Mouse (Mus musculus) embryonic stem cell, embryonic (primary cell): ENCODE measurements around the gene Tfip11.

Source experiments
- CTCF ChIA-PET, 4 experiments: fragments of 300-600 bp in 2 of 4; fragments of 350-600 bp in 2 of 4; sonication (Branson Sonifier 250); formaldehyde crosslinking; loops; one replicate each; lab custom pipeline; 2022; ENCODE audit warnings: inconsistent platforms in 2 of 4; lab: Charles Lee
- POLR2A ChIA-PET, 4 experiments: fragments of 300-600 bp in 2 of 4; fragments of 350-600 bp in 2 of 4; sonication (Branson Sonifier 250); formaldehyde crosslinking; loops; one replicate each; lab custom pipeline; 2022; ENCODE audit warnings: antibody characterized with exemption in 4 of 4, inconsistent platforms in 1 of 4; lab: Charles Lee

The Tfip11 gene

DNA sequence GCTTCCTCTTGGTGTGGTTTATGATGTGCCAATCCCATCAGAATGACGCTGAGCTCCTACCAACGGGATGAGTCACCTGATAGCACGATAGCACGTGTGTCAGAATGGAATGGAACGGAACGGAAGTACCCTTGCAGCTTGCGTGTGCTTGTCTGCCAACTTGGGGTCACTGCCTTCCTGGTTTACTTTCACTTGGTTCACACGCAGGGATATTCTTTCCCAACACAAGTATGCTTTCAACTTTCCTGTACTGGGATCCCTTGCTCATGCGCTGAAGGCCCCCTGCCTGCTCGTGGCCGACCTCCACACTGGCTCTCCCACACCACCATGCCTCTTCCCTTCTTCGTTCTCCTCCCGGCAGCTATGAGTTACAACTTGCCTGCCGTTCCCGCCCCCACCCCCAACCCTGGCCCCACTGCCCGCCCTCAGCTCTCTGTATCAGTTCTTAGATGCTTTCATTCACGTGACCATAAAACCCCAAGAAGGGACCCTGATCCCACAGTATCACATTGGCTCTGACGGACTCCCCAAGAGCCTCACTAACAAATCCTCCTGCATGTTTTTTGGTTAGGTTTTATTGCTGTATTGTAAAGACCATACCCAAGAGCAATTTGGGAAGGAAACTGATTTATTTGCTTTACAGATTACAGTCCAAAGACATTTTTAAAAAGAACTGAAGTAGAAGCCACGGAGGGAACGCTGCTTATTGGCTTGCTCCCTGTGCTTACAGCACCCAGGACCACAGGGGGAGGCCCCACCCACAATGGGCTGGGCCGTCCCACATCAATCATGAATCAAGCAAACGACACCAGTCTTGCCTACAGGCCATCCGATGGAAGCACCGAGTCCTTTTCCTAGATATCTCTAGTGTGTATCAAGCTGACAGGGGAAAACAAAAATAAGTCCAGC, 1.3 kb upstream of the Tfip11 start:
- ChIA-PET POLR2A (interaction anchor here in 2 of 4 experiments (0.7 to 1.5 kb wide), 8 partner anchors 9 to 59 kb away, joined by 3 to 5 read pairs (median 3); partner anchors contain the start of gene Tpst2 (in 1 of the 2)), CTCF (interaction anchor here in 1 of 4 experiments (1.8 kb wide), 1 partner anchor 84 kb away, joined by 5 read pairs; no protein-coding TSS in a partner anchor)

DNA sequence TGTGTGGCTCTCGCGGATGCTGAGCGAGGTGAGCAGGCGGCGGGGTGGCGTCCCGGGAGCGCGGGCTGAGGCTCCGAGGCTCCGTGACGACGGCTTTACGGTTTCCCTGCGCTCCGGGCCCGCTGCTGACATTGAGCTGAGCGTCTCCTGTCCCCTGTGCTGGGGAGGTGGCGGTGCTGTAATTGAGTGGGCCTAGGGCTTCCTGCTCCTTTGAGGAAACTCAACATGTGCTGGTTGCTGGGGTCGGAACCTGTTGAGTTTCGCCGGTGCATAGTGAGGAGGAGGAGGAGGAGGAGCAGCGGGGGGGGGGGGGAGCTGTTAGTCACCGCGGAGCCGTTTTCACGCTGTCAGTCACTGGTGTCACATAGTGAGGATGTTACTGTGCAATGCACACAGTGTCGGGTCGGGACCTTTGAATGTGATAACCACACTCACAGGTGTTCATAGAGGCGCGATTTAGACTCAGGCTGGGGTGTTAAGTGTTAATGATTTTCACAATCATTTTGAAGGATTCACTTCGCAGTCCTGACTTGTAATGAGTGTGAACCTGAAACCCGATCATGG, 370 bp downstream of the Tfip11 start:
- CTCF ChIA-PET: interaction anchor here in 3 of 4 experiments (0.7 to 1.8 kb wide), 3 partner anchors 9 to 843 kb away, joined by 3 to 9 read pairs (median 6); no protein-coding TSS in a partner anchor

DNA sequence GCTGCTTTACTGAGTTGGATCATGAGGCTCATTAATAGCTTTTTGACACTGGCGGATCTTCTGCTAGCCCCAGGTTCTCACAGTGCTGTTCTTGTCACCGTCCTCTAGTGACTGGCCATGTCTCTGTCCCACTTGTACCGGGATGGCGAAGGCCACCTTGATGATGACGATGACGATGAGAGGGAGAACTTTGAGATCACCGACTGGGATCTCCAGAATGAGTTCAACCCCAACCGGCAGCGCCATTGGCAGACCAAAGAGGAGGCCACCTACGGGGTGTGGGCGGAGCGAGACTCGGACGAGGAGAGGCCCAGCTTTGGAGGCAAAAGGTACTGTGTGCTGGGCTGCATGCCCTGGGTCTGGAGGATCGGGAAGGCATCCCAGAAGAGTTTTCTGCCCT, 1.7 kb downstream of the Tfip11 start:
- CTCF ChIA-PET: interaction anchor here in 1 of 4 experiments (1.8 kb wide), 1 partner anchor 87 kb away, joined by 6 read pairs; no protein-coding TSS in a partner anchor
- POLR2A ChIA-PET: interaction anchor here in 2 of 4 experiments (0.9 to 2.0 kb wide), 7 partner anchors 8 to 52 kb away, joined by 3 to 10 read pairs (median 4); partner anchors contain the start of genes Hps4 (in 1 of the 2), Srrd (in 1 of the 2) and Tpst2 (in 1 of the 2)

More for the DNA sequence above, 370 bp downstream of the Tfip11 start:
- POLR2A ChIA-PET: interaction anchor here in 3 of 4 experiments (0.6 to 2.0 kb wide), 14 partner anchors 8 to 83 kb away, joined by 3 to 10 read pairs (median 4); partner anchors contain the start of genes Hps4 (in 1 of the 3), Srrd (in 1 of the 3) and Tpst2 (in 1 of the 3)

DNA sequence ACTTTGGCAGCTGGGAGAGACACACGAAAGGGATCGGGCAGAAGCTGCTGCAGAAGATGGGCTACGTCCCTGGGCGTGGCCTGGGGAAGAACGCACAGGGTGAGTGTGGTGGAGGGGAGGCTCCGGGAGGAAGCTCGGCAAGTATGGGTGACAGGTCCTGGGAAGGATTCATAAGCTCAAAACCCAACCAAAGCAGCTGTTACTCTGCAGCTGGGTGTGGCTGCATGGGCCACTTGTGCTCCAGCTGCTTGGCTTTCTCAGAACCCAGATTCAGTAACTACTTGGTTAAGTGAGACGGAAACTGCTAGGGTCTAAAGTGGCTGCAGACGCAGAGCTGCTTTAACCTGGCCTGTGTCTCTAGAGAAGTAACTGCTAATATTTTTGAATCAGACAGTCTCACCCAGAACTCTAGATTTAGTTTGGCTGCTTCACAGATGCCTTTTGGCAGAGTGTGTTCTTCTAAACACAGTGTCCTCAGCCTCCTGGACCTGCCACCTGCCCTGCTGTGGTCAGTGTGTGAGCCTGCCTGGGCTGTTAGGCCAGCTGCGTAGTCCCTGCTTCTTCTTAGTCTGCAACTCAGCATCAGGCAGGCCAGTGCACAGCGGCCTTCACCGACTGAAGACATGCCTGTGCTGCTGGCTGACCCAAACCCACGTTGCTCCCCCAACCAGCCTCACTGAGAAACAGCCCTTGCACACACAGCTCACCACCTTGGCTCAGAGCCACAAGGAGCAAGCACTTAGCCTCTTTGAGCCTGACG, 3.8 kb downstream of the Tfip11 start:
- POLR2A ChIA-PET: no interaction called here
- CTCF ChIA-PET: interaction anchor here in 2 of 4 experiments (0.7 to 1.2 kb wide), 2 partner anchors 89 kb away, joined by 3 read pairs; no protein-coding TSS in a partner anchor

DNA sequence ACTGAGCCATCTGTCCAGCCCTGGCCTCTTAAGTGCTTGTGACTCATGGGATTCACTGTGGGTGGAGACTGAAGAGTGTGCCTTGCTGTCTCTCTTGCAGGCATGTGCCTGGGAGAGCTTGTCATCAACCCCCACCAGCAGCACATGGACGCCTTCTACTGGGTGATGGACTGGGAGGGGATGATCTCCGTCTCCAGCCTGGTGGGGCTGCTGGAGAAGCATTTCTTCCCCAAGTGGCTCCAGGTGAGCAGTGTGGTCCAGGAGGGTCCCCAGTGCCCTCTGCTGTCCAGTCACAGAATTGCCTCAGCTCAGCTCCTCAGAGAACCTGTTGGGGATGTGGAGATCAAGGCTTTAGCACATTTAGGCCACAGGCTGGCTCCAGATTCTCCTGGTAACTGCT, 9.3 kb downstream of the Tfip11 start:
- CTCF ChIA-PET: interaction anchor here (0.6 to 4.8 kb wide), 18 partner anchors 9 to 122 kb away, joined by 3 to 35 read pairs (median 4); partner anchors contain the start of genes Gm6583 (in 1 of the 4) and Tfip11 (in 1 of the 4)
- POLR2A ChIA-PET: interaction anchor here in 3 of 4 experiments (0.8 to 1.8 kb wide), 9 partner anchors 9 to 109 kb away, joined by 3 to 10 read pairs (median 3); partner anchors contain the start of genes Tfip11 (in 2 of the 3) and Tpst2 (in 1 of the 3)

DNA sequence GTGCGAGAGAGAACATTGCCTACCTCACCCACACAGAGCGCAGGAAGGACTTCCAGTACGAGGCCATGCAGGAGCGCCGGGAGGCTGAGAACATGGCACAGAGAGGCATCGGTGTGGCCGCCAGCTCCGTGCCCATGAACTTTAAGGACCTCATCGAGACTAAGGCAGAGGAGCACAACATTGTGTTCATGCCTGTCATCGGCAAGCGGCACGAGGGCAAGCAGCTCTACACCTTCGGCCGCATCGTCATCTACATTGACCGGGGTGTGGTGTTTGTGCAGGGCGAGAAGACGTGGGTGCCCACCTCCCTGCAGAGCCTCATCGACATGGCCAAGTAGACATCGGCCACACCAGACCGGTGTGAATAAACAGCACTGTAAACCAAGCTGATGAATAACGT, 10.8 kb downstream of the Tfip11 start:
- CTCF ChIA-PET: interaction anchor here in 3 of 4 experiments (0.6 to 4.8 kb wide), 4 partner anchors 56 to 96 kb away, joined by 3 to 35 read pairs (median 14); no protein-coding TSS in a partner anchor

DNA sequence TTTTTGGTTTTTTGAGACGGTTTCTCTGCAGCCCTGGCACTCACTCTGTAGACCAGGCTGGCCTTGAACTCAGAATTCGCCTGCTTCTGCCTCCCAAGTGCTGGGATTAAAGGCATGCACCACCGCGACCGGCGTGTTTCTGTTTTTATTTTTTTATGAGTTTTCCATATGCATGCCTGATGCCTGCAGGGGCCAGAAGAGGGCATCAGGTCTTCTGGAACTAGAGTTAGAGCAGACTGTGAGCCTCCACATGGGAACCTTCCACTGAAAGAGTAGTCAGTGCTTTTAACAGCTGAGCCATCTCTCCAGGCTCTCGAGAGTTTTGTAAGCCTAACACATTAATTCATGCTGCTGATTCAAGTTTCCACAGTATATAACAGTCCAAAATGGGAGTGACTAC, 13.1 kb downstream of the Tfip11 start:
- CTCF ChIA-PET: no interaction called here
- POLR2A ChIA-PET: interaction anchor here in 1 of 4 experiments (1.3 kb wide), 1 partner anchor 13 kb away, joined by 3 read pairs; the partner anchor contains the start of gene Tfip11

More for the DNA sequence above, 10.8 kb downstream of the Tfip11 start:
- POLR2A ChIA-PET: interaction anchor here in 3 of 4 experiments (0.6 to 1.8 kb wide), 8 partner anchors 10 to 277 kb away, joined by 3 to 10 read pairs (median 3); partner anchors contain the start of genes Asphd2 (in 1 of the 3), Tfip11 (in 1 of the 3) and Tpst2 (in 1 of the 3)

DNA sequence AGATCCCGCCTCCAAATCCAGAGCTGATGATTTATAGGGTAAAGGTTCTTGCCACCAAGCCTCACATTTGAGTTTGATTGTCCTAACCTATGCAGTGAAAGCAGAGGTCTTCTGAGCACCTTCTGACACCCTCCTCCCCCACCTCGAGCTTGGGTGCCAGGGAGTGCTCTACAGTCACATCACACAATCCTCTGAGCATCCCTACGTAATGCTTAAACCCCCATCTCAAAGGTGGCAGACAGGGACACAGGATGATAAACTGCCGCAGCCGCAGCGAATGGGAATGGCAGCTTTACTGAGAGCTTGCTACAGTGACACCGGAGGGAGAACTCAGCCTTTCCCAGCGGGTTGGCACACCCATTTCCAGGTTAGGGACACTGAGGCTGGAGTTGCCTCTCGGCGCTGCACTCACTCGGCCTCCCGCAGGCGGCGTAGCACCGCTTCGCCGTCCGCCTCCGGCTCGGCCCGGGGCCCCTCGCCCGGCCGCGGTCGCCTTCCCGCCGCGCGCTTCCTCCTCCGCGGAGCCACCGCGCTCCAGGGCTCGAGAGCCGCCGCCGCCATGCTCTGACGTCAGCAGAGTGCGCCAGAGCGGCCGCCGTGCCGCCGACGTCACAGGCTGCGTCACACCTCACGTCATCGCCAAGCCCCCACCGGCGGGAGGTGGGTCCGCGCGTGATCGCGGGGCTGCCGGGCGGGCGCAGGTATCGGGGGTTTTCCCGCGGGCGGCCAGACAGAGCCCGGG, 16.5 kb downstream of the Tfip11 start, which contains the start of the genes Srrd and Hps4:
TSS of gene Srrd (minus strand) at position 578 of the 742 bp plus-strand sequence.
TSS of gene Hps4 (plus strand) at position 621 of the 742 bp plus-strand sequence.
- CTCF ChIA-PET: no interaction called here

DNA sequence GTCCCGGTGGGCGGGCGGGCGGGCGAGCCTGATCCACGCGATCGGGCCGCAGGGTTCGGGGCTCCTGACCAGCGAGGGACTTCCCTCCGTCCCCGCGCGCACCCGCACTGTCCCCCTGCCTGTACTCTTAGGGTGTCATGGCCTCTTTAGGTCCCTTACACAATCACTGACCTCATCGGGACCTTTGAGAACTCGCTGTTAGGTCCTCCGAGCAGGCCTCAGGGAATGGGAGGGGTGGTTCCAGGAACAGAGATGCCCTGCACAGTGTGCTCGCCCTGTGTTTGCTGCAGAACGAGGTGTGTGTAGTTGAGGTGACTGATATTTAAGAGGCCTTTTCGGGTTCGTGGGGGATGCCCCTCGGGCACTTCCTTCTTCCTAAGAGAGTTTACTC, 17.0 kb downstream of the Tfip11 start:
- ChIA-PET CTCF (no interaction called here), POLR2A (interaction anchor here in 3 of 4 experiments (0.6 to 3.0 kb wide), 4 partner anchors 10 to 133 kb away, joined by 5 to 10 read pairs (median 7); partner anchors contain the start of gene Tfip11 (in 2 of the 3))

More for the DNA sequence above, 16.5 kb downstream of the Tfip11 start, which contains the start of the genes Srrd and Hps4:
- POLR2A ChIA-PET: interaction anchor here in 3 of 4 experiments (1.0 to 3.0 kb wide), 11 partner anchors 9 to 66 kb away, joined by 3 to 10 read pairs (median 4); partner anchors contain the start of genes Tfip11 (in 3 of the 3) and Tpst2 (in 1 of the 3)

DNA sequence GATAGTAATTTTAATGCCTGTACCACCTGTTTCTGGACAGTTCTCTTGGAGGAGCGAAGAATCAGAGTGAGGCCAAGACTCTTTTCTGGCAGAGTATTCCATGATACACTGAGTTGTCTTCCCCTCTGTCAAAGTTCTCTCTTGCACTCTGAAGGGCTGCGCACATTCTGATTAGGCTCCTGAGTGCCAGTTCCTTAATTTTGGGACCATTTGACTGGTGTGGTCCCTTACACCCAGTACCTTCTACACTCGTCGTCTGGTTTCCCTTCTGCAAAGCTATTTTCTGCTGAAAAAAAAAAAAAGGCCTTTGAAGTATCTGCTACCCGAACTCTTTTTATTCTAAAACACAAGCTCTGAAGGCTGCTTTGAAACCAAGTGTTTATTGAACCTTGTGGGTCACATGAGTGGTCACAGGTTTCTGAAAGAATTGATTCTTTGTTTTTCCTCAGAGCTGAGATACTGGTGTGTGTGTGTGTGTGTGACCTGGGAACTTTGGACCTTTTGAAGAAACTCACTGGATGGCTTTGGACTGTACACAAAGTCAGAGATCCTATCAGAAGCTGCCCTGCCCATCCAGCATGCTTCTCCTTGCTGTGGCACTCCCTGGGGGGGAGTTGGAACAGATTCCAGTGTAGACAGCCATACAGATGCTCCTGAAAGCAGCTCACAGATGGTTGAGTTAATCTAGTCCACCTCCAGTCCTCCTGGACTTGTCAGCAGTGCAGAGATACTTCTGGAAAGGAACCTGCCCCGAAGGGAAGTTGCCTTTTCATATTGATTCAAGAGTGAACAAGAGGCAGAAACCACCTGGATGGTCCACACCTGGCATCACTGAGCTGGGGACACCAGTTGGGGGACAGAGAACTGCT, 18.2 kb downstream of the Tfip11 start:
- CTCF ChIA-PET: interaction anchor here in 1 of 4 experiments (0.7 kb wide), 1 partner anchor 131 kb away, joined by 3 read pairs; no protein-coding TSS in a partner anchor
- POLR2A ChIA-PET: interaction anchor here (0.6 to 3.0 kb wide), 9 partner anchors 11 to 1465 kb away, joined by 3 to 10 read pairs (median 5); partner anchors contain the start of genes Tfip11 (in 2 of the 4) and Ttc28 (in 1 of the 4)

DNA sequence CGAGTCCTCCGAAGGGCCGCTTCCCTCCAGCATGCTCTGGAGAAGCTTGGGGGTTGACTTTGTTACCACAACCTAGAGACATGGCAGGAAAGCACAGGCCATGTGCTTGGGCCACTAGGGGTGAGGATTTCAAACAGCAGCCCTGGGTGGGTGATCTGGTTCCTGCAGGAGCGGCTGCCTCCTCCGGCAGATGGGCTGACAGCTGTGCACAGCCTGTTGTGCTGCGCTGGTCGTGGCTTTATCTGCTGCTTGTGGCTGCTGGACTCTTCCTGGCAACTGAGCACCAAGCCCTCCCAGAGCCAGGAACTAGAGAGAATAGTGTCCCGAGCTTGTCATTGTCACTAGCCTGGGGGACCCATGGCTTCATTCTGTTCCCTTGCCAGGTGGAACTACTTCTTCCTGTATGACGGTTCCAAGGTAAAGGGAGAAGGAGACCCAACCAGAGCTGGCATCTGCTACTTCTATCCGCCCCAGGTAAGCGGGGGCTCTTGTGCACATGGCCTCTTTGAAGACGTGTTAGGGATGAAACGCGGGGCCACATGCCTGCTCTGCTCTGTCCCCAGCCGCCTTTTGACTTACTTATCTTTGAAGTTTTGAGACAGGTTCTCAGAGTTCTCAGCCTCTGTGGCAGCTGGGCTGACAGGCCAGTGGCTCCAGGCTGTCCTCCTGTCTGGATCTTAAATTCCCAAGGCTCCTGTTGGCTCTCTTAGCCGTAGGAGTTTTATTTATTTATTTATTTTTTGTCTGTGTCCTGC, 20.2 kb downstream of the Tfip11 start:
- ChIA-PET CTCF (interaction anchor here in 1 of 4 experiments (1.0 kb wide), 1 partner anchor 11 kb away, joined by 3 read pairs; no protein-coding TSS in a partner anchor), POLR2A (no interaction called here)

DNA sequence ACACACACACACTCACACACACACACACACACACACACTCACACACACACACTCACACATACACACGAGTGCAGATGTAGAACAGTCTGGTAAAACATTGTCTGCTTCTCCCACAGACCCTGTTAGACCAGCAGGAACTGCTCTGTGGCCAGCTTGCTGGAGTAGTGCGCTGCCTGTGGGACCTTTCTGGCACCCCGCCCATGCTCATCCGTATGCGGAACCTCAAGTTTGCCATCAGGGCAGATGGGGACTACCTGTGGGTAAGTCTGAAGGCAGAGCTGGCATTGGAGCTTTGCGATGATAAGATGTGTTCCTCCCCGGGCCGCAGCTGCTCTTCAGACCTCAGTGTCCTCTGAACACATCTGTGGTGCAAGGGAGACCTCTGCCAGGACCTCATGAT, 23.0 kb downstream of the Tfip11 start:
- ChIA-PET POLR2A (no interaction called here), CTCF (interaction anchor here in 1 of 4 experiments (0.7 kb wide), 1 partner anchor 11 kb away, joined by 3 read pairs; no protein-coding TSS in a partner anchor)

DNA sequence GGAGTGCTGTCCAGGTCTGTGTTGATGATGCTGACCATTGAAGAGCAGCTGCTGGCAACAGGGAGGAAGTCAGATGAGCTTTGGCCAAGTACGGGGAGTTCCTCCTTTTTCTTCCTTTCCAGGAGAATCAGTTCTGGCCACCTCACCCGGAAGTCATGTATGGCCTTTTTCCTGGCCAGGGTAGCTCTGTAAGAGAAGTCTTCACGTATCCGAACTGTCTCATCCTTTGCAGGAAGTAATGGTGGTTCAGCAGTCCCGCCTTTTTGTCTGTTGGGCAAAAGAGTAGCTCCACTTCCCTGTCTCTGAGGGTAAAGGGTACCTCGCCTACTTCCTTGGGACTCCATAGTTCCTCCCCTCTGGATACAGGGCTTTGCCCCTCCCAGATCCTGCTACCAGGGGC, 29.3 kb downstream of the Tfip11 start:
- ChIA-PET CTCF (interaction anchor here in 2 of 4 experiments (0.5 to 0.8 kb wide), 2 partner anchors 20 to 478 kb away, joined by 3 to 5 read pairs; no protein-coding TSS in a partner anchor), POLR2A (interaction anchor here in 3 of 4 experiments (0.6 to 2.4 kb wide), 9 partner anchors 8 to 70 kb away, joined by 3 to 6 read pairs (median 3); partner anchors contain the start of gene Tfip11 (in 1 of the 3))

DNA sequence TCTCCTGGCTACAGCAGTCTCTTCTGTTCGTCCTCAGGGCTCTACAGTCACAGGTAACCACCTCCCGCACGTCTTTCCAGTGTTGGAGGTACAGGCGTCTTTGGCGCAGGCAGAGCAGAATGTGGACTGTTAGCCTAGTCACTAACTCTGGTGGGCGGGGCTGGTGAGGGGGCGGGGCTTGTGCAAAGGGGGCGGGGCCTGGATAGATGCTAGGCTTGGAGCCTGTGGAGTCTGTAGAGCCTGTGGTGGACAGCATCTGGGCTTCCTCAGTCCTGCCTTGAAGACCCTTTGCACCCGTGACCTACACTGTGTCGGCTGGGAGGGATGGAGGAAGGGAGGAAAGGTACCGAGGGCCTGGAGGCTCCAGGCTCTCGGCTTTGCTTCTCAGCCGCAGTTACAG, 29.8 kb downstream of the Tfip11 start, which contains the start of gene Gm6583:
TSS of gene Gm6583 (minus strand) at position 124 of the 400 bp plus-strand sequence.
- CTCF ChIA-PET: interaction anchor here in 1 of 4 experiments (0.8 kb wide), 1 partner anchor 21 kb away, joined by 3 read pairs; no protein-coding TSS in a partner anchor
- POLR2A ChIA-PET: interaction anchor here in 3 of 4 experiments (0.6 to 2.4 kb wide), 8 partner anchors 8 to 70 kb away, joined by 3 to 6 read pairs (median 3); partner anchors contain the start of gene Tfip11 (in 1 of the 3)
